Mouse (Mus musculus): ENCODE measurements around the gene Zyx. TPM values are rescaled to one million over a fixed set of nuclear protein-coding genes. Genes with fewer than 3 reads are reported as not detected.

The Zyx gene
- polyA plus RNA-seq, 2 experiments = 152 to 176 TPM

GRCm38 (mm10) chr6:42383360-42383759 is 33.9 kb downstream of the Zyx start:
- Histone ChIP-seq H3K4me1 (ENCODE audit: control insufficient read depth, insufficient read depth, low read length) (peaks cover 12% of the 10 kb centered on the region; the same call in 1 of the 2 replicates), H3K9ac (ENCODE audit: low read depth, low read length, severe bottlenecking) (no peak overlapping the region), H3K36me3 (ENCODE audit: control insufficient read depth, insufficient read depth, low read length) (no peaks in the 10 kb centered on the region), H3K4me2 (replicated peaks; ENCODE audit: low read depth, low read length, severe bottlenecking) (no peak overlapping the region), H3K27ac (replicated peaks; ENCODE audit: low read depth, low read length) (no peak overlapping the region), H3K4me3 (replicated peaks; ENCODE audit: low read length) (no peak overlapping the region), H3K9me3 (ENCODE audit: control insufficient read depth, low read length) (no peaks in the 10 kb centered on the region), H3K27me3 (ENCODE audit: control insufficient read depth, insufficient read depth, low read length) (no peaks in the 10 kb centered on the region)
- ATAC-seq (ENCODE audit: low FRiP score, low read depth) (no peak), DNase-seq (ENCODE audit: low spot score) (no peak)
- TF ChIP-seq POLR2A (IDR thresholded peaks at IDR 0.05; ENCODE audit: borderline replicate concordance, extremely low read depth, insufficient read depth, insufficient read length) = no peak
- WGBS = 83% methylated on average over 5 of the region's 5 CpGs

- DNase-seq (ENCODE audit: low spot score) (peak; percentile 52), ATAC-seq (ENCODE audit: low FRiP score, low read depth) (peak; percentile 85)
- no peaks in the 10 kb centered on the region for H3K36me3 ChIP-seq (ENCODE audit: control insufficient read depth, insufficient read depth, low read length)
- WGBS = 77% methylated on average over 4 of the region's 4 CpGs
- no peak overlapping the region for H3K27ac ChIP-seq (replicated peaks; ENCODE audit: low read depth, low read length)
- TF ChIP-seq POLR2A (IDR thresholded peaks at IDR 0.05; ENCODE audit: borderline replicate concordance, extremely low read depth, insufficient read depth, insufficient read length) = no peak
- H3K4me3 ChIP-seq (replicated peaks; ENCODE audit: low read length) = no peak overlapping the region
- peaks cover 12% of the 10 kb centered on the region; the same call in 1 of the 2 replicates for H3K4me1 ChIP-seq (ENCODE audit: control insufficient read depth, insufficient read depth, low read length)
- H3K27me3 ChIP-seq (ENCODE audit: control insufficient read depth, insufficient read depth, low read length) = no peaks in the 10 kb centered on the region
- H3K9me3 ChIP-seq (ENCODE audit: control insufficient read depth, low read length) = no peaks in the 10 kb centered on the region
- no peak overlapping the region for H3K4me2 ChIP-seq (replicated peaks; ENCODE audit: low read depth, low read length, severe bottlenecking)
- no peak overlapping the region for H3K9ac ChIP-seq (ENCODE audit: low read depth, low read length, severe bottlenecking)
Measured at GRCm38 (mm10) chr6:42385635-42386034, 36.2 kb downstream of the Zyx start.

GRCm38 (mm10) chr6:42391796-42392330 is 42.4 kb downstream of the Zyx start:
- no peaks in the 10 kb centered on the region for H3K9me3 ChIP-seq (ENCODE audit: control insufficient read depth, low read length)
- no peak for ATAC-seq (ENCODE audit: low FRiP score, low read depth)
- no peak overlapping the region for H3K27ac ChIP-seq (replicated peaks; ENCODE audit: low read depth, low read length)
- no peak for DNase-seq (ENCODE audit: low spot score)
- H3K4me1 ChIP-seq (ENCODE audit: control insufficient read depth, insufficient read depth, low read length) = no peaks in the 10 kb centered on the region
- TF ChIP-seq POLR2A (IDR thresholded peaks at IDR 0.05; ENCODE audit: borderline replicate concordance, extremely low read depth, insufficient read depth, insufficient read length) = no peak
- no peaks in the 10 kb centered on the region for H3K36me3 ChIP-seq (ENCODE audit: control insufficient read depth, insufficient read depth, low read length)
- WGBS = 17% methylated on average over 2 of the region's 2 CpGs
- no peak overlapping the region for H3K4me3 ChIP-seq (replicated peaks; ENCODE audit: low read length)
- H3K4me2 ChIP-seq (replicated peaks; ENCODE audit: low read depth, low read length, severe bottlenecking) = no peak overlapping the region
- no peak overlapping the region for H3K9ac ChIP-seq (ENCODE audit: low read depth, low read length, severe bottlenecking)
- no peaks in the 10 kb centered on the region for H3K27me3 ChIP-seq (ENCODE audit: control insufficient read depth, insufficient read depth, low read length)

GRCm38 (mm10) chr6:42395960-42396809 is 46.8 kb downstream of the Zyx start:
- Histone ChIP-seq H3K9ac (ENCODE audit: low read depth, low read length, severe bottlenecking) (no peak overlapping the region), H3K9me3 (ENCODE audit: control insufficient read depth, low read length) (no peaks in the 10 kb centered on the region), H3K4me2 (replicated peaks; ENCODE audit: low read depth, low read length, severe bottlenecking) (no peak overlapping the region), H3K27me3 (ENCODE audit: control insufficient read depth, insufficient read depth, low read length) (no peaks in the 10 kb centered on the region), H3K4me1 (ENCODE audit: control insufficient read depth, insufficient read depth, low read length) (no peaks in the 10 kb centered on the region), H3K27ac (replicated peaks; ENCODE audit: low read depth, low read length) (no peak overlapping the region), H3K36me3 (ENCODE audit: control insufficient read depth, insufficient read depth, low read length) (no peaks in the 10 kb centered on the region), H3K4me3 (replicated peaks; ENCODE audit: low read length) (no peak overlapping the region)
- DNase-seq (ENCODE audit: low spot score) (peak; percentile 69), ATAC-seq (ENCODE audit: low FRiP score, low read depth) (peak; percentile 47; the same call in 1 of the 2 replicates)
- 66% methylated on average over 9 of the region's 9 CpGs for WGBS
- TF ChIP-seq POLR2A (IDR thresholded peaks at IDR 0.05; ENCODE audit: borderline replicate concordance, extremely low read depth, insufficient read depth, insufficient read length) = no peak

- no peak overlapping the region for H3K27ac ChIP-seq (replicated peaks; ENCODE audit: low read depth, low read length)
Measured at GRCm38 (mm10) chr6:42397041-42397657, 47.7 kb downstream of the Zyx start.

More at GRCm38 (mm10) chr6:42397041-42397657, 47.7 kb downstream of the Zyx start:
- no peak overlapping the region for H3K9ac ChIP-seq (ENCODE audit: low read depth, low read length, severe bottlenecking)
- WGBS = 71% methylated on average over 3 of the region's 3 CpGs
- H3K4me3 ChIP-seq (replicated peaks; ENCODE audit: low read length) = no peak overlapping the region
- no peaks in the 10 kb centered on the region for H3K27me3 ChIP-seq (ENCODE audit: control insufficient read depth, insufficient read depth, low read length)
- DNase-seq (ENCODE audit: low spot score) = no peak
- H3K36me3 ChIP-seq (ENCODE audit: control insufficient read depth, insufficient read depth, low read length) = no peaks in the 10 kb centered on the region
- no peaks in the 10 kb centered on the region for H3K9me3 ChIP-seq (ENCODE audit: control insufficient read depth, low read length)
- H3K4me1 ChIP-seq (ENCODE audit: control insufficient read depth, insufficient read depth, low read length) = no peaks in the 10 kb centered on the region
- no peak for ATAC-seq (ENCODE audit: low FRiP score, low read depth)
- no peak for TF ChIP-seq POLR2A (IDR thresholded peaks at IDR 0.05; ENCODE audit: borderline replicate concordance, extremely low read depth, insufficient read depth, insufficient read length)
- H3K4me2 ChIP-seq (replicated peaks; ENCODE audit: low read depth, low read length, severe bottlenecking) = no peak overlapping the region
